Mouse (Mus musculus): Measurements from ENCODE around the gene Ankrd27. TPM values are rescaled to one million over a fixed set of nuclear protein-coding genes. Genes with fewer than 3 reads are reported as not detected.

Gene Ankrd27
- polyA plus RNA-seq, 1 experiment from 2014 or later: 37.4 TPM

- no peak overlapping the region for H3K9ac ChIP-seq (ENCODE audit: low read depth, low read length)
- no peaks in the 10 kb centered on the region for H3K27me3 ChIP-seq (ENCODE audit: control insufficient read depth, insufficient read depth, low read length)
- H3K4me2 ChIP-seq (replicated peaks; ENCODE audit: low read depth, low read length): no peak overlapping the region
- H3K9me3 ChIP-seq (ENCODE audit: control insufficient read depth, low read length): no peaks in the 10 kb centered on the region
- no peak overlapping the region for H3K27ac ChIP-seq (ENCODE audit: low read depth, low read length)
- 63% methylated on average over 9 of the region's 9 CpGs for WGBS
- H3K36me3 ChIP-seq (ENCODE audit: control insufficient read depth, insufficient read depth, low read length): peaks cover 8% of the 10 kb centered on the region; the same call in 1 of the 2 replicates
- no peak overlapping the region for H3K4me3 ChIP-seq (ENCODE audit: low read length)
- peaks cover 14% of the 10 kb centered on the region for H3K4me1 ChIP-seq (ENCODE audit: control insufficient read depth, insufficient read depth, low read length)
- no peak for ATAC-seq (ENCODE audit: low FRiP score, low TSS enrichment)
Measured at GRCm38 (mm10) chr7:35688276-35688675, 102.2 kb downstream of the Ankrd27 start.

Other genes starting within 250 kb of the Ankrd27 start
- gene Faap24, start 189.4 kb upstream of the Ankrd27 start, polyA plus RNA-seq (2014; fragmentation: Nextera tagmentation; extraction: Ambion mirVana): 14.5 and 18.0 TPM in 2 replicates
- 40.2 and 59.9 TPM in 2 replicates for gene Cep89, start 189.2 kb upstream of the Ankrd27 start, polyA plus RNA-seq (2014; fragmentation: Nextera tagmentation; extraction: Ambion mirVana)
- 4.1 and 4.6 TPM in 2 replicates for gene Slc7a9, start 137.4 kb upstream of the Ankrd27 start, polyA plus RNA-seq (2014; fragmentation: Nextera tagmentation; extraction: Ambion mirVana)
- gene Tdrd12, start 48.5 kb upstream of the Ankrd27 start, polyA plus RNA-seq (2014; fragmentation: Nextera tagmentation; extraction: Ambion mirVana): 0.26 and 0.30 TPM in 2 replicates
- gene Nudt19, start 29.9 kb upstream of the Ankrd27 start, polyA plus RNA-seq (2014; fragmentation: Nextera tagmentation; extraction: Ambion mirVana): 63.7 and 65.5 TPM in 2 replicates
- 0.17 and 0.28 TPM in 2 replicates for gene Rgs9bp, start 662 bp upstream of the Ankrd27 start, polyA plus RNA-seq (2014; fragmentation: Nextera tagmentation; extraction: Ambion mirVana)
- gene Pdcd5, start 61.3 kb downstream of the Ankrd27 start, polyA plus RNA-seq (2014; fragmentation: Nextera tagmentation; extraction: Ambion mirVana): 288 and 371 TPM in 2 replicates
- 32.6 and 41.3 TPM in 2 replicates for gene Dpy19l3, start 168.2 kb downstream of the Ankrd27 start, polyA plus RNA-seq (2014; fragmentation: Nextera tagmentation; extraction: Ambion mirVana)
- 15.2 and 21.7 TPM in 2 replicates for gene Zfp507, start 216.8 kb downstream of the Ankrd27 start, polyA plus RNA-seq (2014; fragmentation: Nextera tagmentation; extraction: Ambion mirVana)